Mouse (Mus musculus) embryonic fibroblast, embryonic 13.5 days (primary cell): Measurements from ENCODE around the gene Khdc3.
"Not testable (repeated sequence)": the region's sequence is repeated elsewhere in the genome, so short reads cannot be mapped to it uniquely, and the experiment has no call there.

Experiments
- CTCF ChIP-seq: IDR thresholded peaks from 2 replicates; pipeline ENCODE4 v1.5.1; 2011; ENCODE audit warnings: mild to moderate bottlenecking, control low read depth, low read length, moderate library complexity, borderline replicate concordance; ENCODE audit not compliant: insufficient read depth
- POLR2A ChIP-seq: IDR thresholded peaks from 2 replicates; pipeline ENCODE4 v1.6.1; 2011; ENCODE audit warnings: low read depth, mild to moderate bottlenecking, control low read depth, low read length, moderate library complexity

GRCm38 (mm10) chr9:73079349-73079748 lies 22.3 kb upstream of the Khdc3 start:
- TF ChIP-seq CTCF, POLR2A: not testable (repeated sequence)
